Mouse (Mus musculus): Measurements from ENCODE around the gene Olfr1349. TPM values are rescaled to one million over a fixed set of nuclear protein-coding genes. Genes with fewer than 3 reads are reported as not detected.
"Not testable (repeated sequence)": the region's sequence is repeated elsewhere in the genome, so short reads cannot be mapped to it uniquely, and the experiment has no call there.

The Olfr1349 gene
- not detected in 2 replicates for polyA plus RNA-seq (2015; fragmentation: Nextera tagmentation; extraction: Ambion mirVana)

DNA sequence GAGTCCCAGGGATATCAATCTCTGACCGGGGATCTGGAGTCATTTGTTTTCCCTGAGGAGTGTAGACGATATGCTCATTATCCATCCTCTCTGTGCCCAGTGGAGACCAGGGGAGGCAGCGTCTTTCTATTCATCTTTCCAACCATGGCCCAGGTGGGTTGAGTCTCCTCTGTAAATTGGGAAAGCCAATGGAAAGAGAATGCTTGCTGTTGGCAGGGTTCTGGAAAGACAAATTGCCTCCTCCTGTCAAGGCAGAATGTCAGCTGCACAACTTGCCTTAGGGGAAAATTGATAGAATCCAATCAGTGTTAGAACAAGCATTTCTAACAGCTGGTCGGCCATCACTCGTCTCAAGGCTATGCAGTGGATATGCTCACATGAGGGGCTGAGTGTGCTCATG lies at the start of gene Olfr1349:
Gene Olfr1349 (minus strand): TSS at position 101 of the 400 bp plus-strand sequence.
- H3K27ac ChIP-seq (ENCODE audit: low read depth, low read length), result no peak within 1 kb of the TSS
- H3K27me3 ChIP-seq (replicated peaks; ENCODE audit: control insufficient read depth, insufficient read depth, low read length), result no peaks in the 10 kb centered on the region
- 78% methylated on average over 5 of the region's 5 CpGs for WGBS
- no peaks in the 10 kb centered on the region for H3K4me1 ChIP-seq (ENCODE audit: control insufficient read depth, insufficient read depth, low read depth, low read length)
- no peaks in the 10 kb centered on the region for H3K9me3 ChIP-seq (ENCODE audit: control insufficient read depth, low read length)
- H3K4me3 ChIP-seq (ENCODE audit: low read length), result no peak within 1 kb of the TSS
- H3K36me3 ChIP-seq (ENCODE audit: control insufficient read depth, insufficient read depth, low read length), result no peaks in the 10 kb centered on the region
- H3K4me2 ChIP-seq (ENCODE audit: low read length), result no peak within 1 kb of the TSS
- H3K9ac ChIP-seq (ENCODE audit: low read depth, low read length), result no peak within 1 kb of the TSS
- no peak for ATAC-seq

DNA sequence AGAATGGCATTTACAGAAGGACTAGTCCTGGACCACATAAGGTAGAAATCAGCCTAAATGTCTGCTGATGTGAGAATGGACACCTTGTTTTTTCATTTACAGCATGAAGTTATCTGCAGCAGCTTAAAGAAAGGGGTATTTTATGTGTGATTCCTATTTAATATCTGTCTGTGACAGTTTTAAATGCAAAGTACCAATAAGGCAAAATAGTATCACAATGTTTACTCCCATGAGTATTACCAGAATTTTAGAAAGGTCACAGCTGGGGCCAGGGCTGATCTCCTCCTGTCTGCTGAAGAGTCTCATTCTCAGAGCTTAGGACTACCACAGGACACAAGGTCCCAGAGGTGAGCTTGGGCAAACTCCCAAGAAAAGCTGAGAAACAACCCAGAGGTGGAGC lies 41.8 kb upstream of the Olfr1349 start, which contains the start of gene Olfr1350:
Gene Olfr1350 (plus strand): TSS at position 301 of the 400 bp plus-strand sequence.
- Histone ChIP-seq H3K9ac (ENCODE audit: low read depth, low read length) (no peak within 1 kb of the TSS), H3K4me3 (ENCODE audit: low read length) (no peak within 1 kb of the TSS), H3K4me2 (ENCODE audit: low read length) (no peak within 1 kb of the TSS), H3K27ac (ENCODE audit: low read depth, low read length) (no peak within 1 kb of the TSS), H3K9me3 (ENCODE audit: control insufficient read depth, low read length) (peaks cover 3% of the 10 kb centered on the region; the same call in 1 of the 2 replicates), H3K27me3 (replicated peaks; ENCODE audit: control insufficient read depth, insufficient read depth, low read length) (no peaks in the 10 kb centered on the region), H3K36me3 (ENCODE audit: control insufficient read depth, insufficient read depth, low read length) (no peaks in the 10 kb centered on the region), H3K4me1 (ENCODE audit: control insufficient read depth, insufficient read depth, low read depth, low read length) (no peaks in the 10 kb centered on the region)
- no peak for ATAC-seq

DNA sequence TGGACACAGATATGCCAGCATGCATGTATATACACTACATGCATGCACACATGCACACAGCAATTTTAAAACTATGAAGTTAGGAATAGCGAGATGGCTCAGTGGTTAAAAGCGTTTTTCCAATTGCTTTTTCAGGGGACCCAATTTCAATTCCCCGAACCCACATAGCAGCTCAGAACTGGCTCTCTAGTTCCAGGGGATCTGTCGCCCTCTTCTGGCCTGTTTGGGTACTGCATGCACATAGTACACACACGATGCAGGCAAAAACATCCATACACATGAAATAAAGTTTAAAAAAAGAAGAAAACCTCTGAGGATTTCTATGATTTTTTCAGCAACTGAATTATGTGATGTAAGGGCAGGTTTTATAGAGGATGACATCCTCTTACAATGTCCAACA lies 3.4 kb upstream of the Olfr1349 start:
- no peaks in the 10 kb centered on the region for H3K36me3 ChIP-seq (ENCODE audit: control insufficient read depth, insufficient read depth, low read length)
- H3K27ac ChIP-seq (ENCODE audit: low read depth, low read length), result no peak overlapping the region
- H3K4me3 ChIP-seq (ENCODE audit: low read length), result no peak overlapping the region
- no peaks in the 10 kb centered on the region for H3K9me3 ChIP-seq (ENCODE audit: control insufficient read depth, low read length)
- 65% methylated on average over 5 of the region's 5 CpGs for WGBS
- no peak overlapping the region for H3K9ac ChIP-seq (ENCODE audit: low read depth, low read length)
- no peak for ATAC-seq
- no peaks in the 10 kb centered on the region for H3K4me1 ChIP-seq (ENCODE audit: control insufficient read depth, insufficient read depth, low read depth, low read length)
- no peaks in the 10 kb centered on the region for H3K27me3 ChIP-seq (replicated peaks; ENCODE audit: control insufficient read depth, insufficient read depth, low read length)
- no peak overlapping the region for H3K4me2 ChIP-seq (ENCODE audit: low read length)

DNA sequence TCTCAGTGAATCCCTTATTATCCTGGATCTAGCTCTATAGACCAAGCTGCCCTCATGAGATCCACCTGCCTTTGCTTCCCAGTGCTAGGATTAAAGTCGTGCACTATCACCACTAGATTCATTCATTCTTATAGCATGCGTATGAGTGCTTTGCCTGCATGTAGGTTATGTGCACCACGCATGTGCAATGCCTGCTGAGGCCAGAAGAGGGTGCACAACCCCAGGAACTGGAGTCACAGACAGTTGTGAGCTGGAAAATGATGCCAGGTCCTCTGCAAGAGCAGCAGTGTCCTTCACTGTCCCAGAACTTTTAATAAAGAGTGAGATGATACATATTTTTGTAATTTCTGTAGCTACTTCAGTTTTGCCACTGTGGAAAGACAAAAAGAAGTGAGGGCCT lies 2.3 kb upstream of the Olfr1349 start:
- 63% methylated on average over 3 of the region's 3 CpGs for WGBS
- H3K4me2 ChIP-seq (ENCODE audit: low read length), result no peak overlapping the region
- H3K4me3 ChIP-seq (ENCODE audit: low read length), result no peak overlapping the region
- H3K27ac ChIP-seq (ENCODE audit: low read depth, low read length), result no peak overlapping the region
- no peaks in the 10 kb centered on the region for H3K9me3 ChIP-seq (ENCODE audit: control insufficient read depth, low read length)
- no peak overlapping the region for H3K9ac ChIP-seq (ENCODE audit: low read depth, low read length)
- no peaks in the 10 kb centered on the region for H3K27me3 ChIP-seq (replicated peaks; ENCODE audit: control insufficient read depth, insufficient read depth, low read length)
- H3K4me1 ChIP-seq (ENCODE audit: control insufficient read depth, insufficient read depth, low read depth, low read length), result no peaks in the 10 kb centered on the region
- no peaks in the 10 kb centered on the region for H3K36me3 ChIP-seq (ENCODE audit: control insufficient read depth, insufficient read depth, low read length)
- no peak for ATAC-seq

DNA sequence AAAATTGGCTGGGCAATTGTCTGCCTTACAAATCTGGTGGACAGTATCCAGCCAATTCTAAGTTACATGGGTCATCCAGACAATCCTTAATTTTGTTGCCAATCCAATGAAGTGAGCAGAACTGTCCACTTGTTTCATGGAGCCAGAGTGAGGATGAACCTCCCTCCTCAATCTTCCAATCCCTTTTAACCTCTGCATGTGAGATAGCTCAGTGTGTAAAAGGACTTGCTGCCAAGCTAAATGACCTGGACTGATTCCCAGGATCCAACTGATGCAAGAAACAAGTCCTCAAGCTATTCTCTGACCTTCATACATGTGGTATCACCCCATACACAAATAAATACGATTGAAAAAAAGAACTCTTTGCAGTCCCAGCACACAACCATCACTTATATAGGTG lies 1.1 kb downstream of the Olfr1349 start:
- Histone ChIP-seq H3K4me2 (ENCODE audit: low read length) (no peak overlapping the region), H3K4me3 (ENCODE audit: low read length) (no peak overlapping the region), H3K27me3 (replicated peaks; ENCODE audit: control insufficient read depth, insufficient read depth, low read length) (no peaks in the 10 kb centered on the region), H3K9me3 (ENCODE audit: control insufficient read depth, low read length) (no peaks in the 10 kb centered on the region), H3K36me3 (ENCODE audit: control insufficient read depth, insufficient read depth, low read length) (no peaks in the 10 kb centered on the region), H3K9ac (ENCODE audit: low read depth, low read length) (no peak overlapping the region), H3K27ac (ENCODE audit: low read depth, low read length) (no peak overlapping the region), H3K4me1 (ENCODE audit: control insufficient read depth, insufficient read depth, low read depth, low read length) (no peaks in the 10 kb centered on the region)
- ATAC-seq, result no peak
- WGBS, result 36% methylated on average over 1 of the region's 1 CpGs

DNA sequence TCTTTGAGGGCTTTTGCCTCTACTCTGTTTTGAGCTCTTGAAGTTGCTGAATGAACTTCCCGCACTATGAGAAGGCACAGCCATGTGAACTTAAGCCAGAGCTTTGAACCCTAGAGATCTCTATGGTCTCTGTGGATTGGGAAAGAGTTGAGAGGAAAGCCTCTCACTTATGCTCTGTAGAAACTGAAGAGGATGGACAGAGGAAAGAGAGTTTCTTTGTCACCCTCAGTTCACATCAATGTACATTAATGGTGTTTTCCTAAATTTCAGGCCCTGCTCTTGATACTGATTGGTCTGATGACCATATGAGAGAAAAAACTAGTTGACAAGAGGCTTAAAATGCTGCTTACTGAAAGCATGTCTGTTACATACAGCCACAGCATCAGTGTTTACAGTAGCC lies 14.1 kb downstream of the Olfr1349 start, which contains the start of gene Olfr1348:
Gene Olfr1348 (minus strand): TSS at position 101 of the 400 bp plus-strand sequence.
- no peak for ATAC-seq
- H3K27ac ChIP-seq (ENCODE audit: low read depth, low read length), result no peak within 1 kb of the TSS
- H3K9me3 ChIP-seq (ENCODE audit: control insufficient read depth, low read length), result no peaks in the 10 kb centered on the region
- H3K9ac ChIP-seq (ENCODE audit: low read depth, low read length), result no peak within 1 kb of the TSS
- H3K4me1 ChIP-seq (ENCODE audit: control insufficient read depth, insufficient read depth, low read depth, low read length), result no peaks in the 10 kb centered on the region
- H3K36me3 ChIP-seq (ENCODE audit: control insufficient read depth, insufficient read depth, low read length), result no peaks in the 10 kb centered on the region
- 88% methylated on average over 1 of the region's 1 CpGs for WGBS
- H3K27me3 ChIP-seq (replicated peaks; ENCODE audit: control insufficient read depth, insufficient read depth, low read length), result no peaks in the 10 kb centered on the region
- H3K4me3 ChIP-seq (ENCODE audit: low read length), result no peak within 1 kb of the TSS
- no peak within 1 kb of the TSS for H3K4me2 ChIP-seq (ENCODE audit: low read length)

DNA sequence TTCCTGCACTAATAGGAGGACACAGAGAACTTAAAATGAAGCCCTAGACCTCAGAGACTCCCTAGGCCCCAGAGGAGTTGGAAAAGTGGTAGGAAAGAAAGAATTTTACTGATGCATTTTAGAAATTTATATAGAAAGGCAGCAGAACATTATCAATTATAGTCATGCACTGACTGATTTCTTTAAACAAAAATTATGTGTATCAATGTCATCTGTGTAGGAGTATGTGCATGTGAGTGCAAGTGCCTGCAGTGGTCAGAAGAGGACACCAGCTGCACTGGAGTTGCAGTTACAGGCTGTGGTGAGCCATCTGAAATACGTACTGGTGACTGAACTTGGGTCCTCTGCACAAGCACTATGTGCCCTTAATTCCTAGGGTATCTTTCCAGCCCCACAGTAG lies 23.1 kb downstream of the Olfr1349 start, which contains the start of gene Olfr1347:
Gene Olfr1347 (minus strand): TSS at position 101 of the 400 bp plus-strand sequence.
- ATAC-seq, result no peak

DNA sequence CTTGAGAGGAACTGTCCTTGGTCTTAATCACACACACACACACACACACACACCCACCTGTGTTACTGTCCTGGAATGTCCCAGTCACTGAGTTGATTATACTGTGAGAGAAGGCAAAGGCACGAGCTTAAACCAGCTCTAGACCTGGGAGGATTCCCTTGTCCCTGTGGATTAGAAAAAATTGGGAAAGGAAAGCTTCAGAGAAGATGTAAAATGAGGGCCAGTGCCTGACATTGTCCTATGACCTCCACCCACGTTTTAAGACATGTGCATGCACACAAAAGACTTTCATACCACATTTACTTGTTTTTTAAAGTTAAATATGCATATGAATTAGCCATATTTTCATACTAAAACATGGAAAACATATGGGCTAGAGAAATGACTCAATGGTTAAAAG lies 35.9 kb downstream of the Olfr1349 start, which contains the start of gene Olfr5:
Gene Olfr5 (minus strand): TSS at position 101 of the 400 bp plus-strand sequence.
- no peaks in the 10 kb centered on the region for H3K27me3 ChIP-seq (replicated peaks; ENCODE audit: control insufficient read depth, insufficient read depth, low read length)
- H3K4me1 ChIP-seq (ENCODE audit: control insufficient read depth, insufficient read depth, low read depth, low read length), result no peaks in the 10 kb centered on the region
- no peak for ATAC-seq
- no peaks in the 10 kb centered on the region; the same call in 1 of the 2 replicates for H3K9me3 ChIP-seq (ENCODE audit: control insufficient read depth, low read length)
- no peak within 1 kb of the TSS for H3K27ac ChIP-seq (ENCODE audit: low read depth, low read length)
- no peak within 1 kb of the TSS for H3K4me2 ChIP-seq (ENCODE audit: low read length)
- H3K9ac ChIP-seq (ENCODE audit: low read depth, low read length), result no peak within 1 kb of the TSS
- no peak within 1 kb of the TSS for H3K4me3 ChIP-seq (ENCODE audit: low read length)
- no peaks in the 10 kb centered on the region for H3K36me3 ChIP-seq (ENCODE audit: control insufficient read depth, insufficient read depth, low read length)
- WGBS, result 31% methylated on average over 2 of the region's 2 CpGs

More for the DNA sequence above, 23.1 kb downstream of the Olfr1349 start, which contains the start of gene Olfr1347:
- Histone ChIP-seq H3K9ac (ENCODE audit: low read depth, low read length) (no peak within 1 kb of the TSS), H3K9me3 (ENCODE audit: control insufficient read depth, low read length) (peaks cover 3% of the 10 kb centered on the region; the same call in 1 of the 2 replicates), H3K4me1 (ENCODE audit: control insufficient read depth, insufficient read depth, low read depth, low read length) (no peaks in the 10 kb centered on the region), H3K36me3 (ENCODE audit: control insufficient read depth, insufficient read depth, low read length) (no peaks in the 10 kb centered on the region), H3K4me3 (ENCODE audit: low read length) (no peak within 1 kb of the TSS), H3K27me3 (replicated peaks; ENCODE audit: control insufficient read depth, insufficient read depth, low read length) (no peaks in the 10 kb centered on the region), H3K27ac (ENCODE audit: low read depth, low read length) (no peak within 1 kb of the TSS), H3K4me2 (ENCODE audit: low read length) (no peak within 1 kb of the TSS)
- WGBS, result 46% methylated on average over 1 of the region's 1 CpGs

DNA sequence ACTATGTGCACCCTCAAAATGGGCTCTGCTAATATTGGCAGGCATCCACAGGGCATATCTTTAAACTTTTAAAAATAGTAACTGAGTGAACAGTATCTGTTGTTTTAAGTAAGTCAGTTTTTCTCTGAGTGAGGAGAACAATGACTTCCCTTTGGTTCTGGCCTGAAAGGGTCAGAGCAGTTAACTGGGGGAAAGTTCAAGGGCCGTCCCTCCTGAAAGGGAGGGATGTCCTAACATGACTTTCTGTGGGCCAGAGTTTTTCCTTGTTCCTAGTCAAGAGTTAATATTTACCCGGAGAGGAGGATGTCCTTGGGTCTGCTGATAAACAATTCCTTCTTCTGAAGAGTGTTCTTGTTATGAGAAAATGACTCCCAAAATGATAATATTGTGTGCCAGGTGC lies 45.1 kb downstream of the Olfr1349 start:
- WGBS, result 79% methylated on average over 2 of the region's 2 CpGs
- not testable (repeated sequence) for H3K36me3 ChIP-seq (ENCODE audit: control insufficient read depth, insufficient read depth, low read length); H3K4me1 ChIP-seq (ENCODE audit: control insufficient read depth, insufficient read depth, low read depth, low read length); H3K27ac ChIP-seq (ENCODE audit: low read depth, low read length); H3K4me3 ChIP-seq (ENCODE audit: low read length); H3K9ac ChIP-seq (ENCODE audit: low read depth, low read length); H3K9me3 ChIP-seq (ENCODE audit: control insufficient read depth, low read length); ATAC-seq; H3K4me2 ChIP-seq (ENCODE audit: low read length); H3K27me3 ChIP-seq (replicated peaks; ENCODE audit: control insufficient read depth, insufficient read depth, low read length)

DNA sequence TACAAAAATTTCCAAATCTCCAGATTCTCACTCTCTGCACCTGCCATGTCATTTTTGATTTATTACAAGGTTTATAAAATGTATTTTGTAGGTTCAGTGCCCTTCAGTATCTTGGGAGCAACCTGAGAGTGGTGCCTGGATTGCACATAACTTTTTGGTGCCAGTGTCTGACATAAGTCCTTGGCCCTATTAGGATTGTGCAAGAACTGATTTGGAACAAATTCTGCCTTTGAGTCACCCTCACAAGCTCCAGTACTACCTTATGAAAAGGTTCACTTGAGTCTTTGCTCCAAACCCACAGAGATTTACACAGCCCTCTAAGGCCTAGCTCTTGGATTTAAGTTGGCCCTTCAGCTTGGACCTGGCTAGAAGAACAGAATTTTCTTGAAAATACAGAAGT lies 55.8 kb downstream of the Olfr1349 start, which contains the start of gene Olfr1346:
Gene Olfr1346 (plus strand): TSS at position 151 of the 400 bp plus-strand sequence.
- H3K36me3 ChIP-seq (ENCODE audit: control insufficient read depth, insufficient read depth, low read length), result no peaks in the 10 kb centered on the region
- ATAC-seq, result no peak
- no peaks in the 10 kb centered on the region for H3K4me1 ChIP-seq (ENCODE audit: control insufficient read depth, insufficient read depth, low read depth, low read length)
- no peak within 1 kb of the TSS for H3K4me3 ChIP-seq (ENCODE audit: low read length)
- H3K27me3 ChIP-seq (replicated peaks; ENCODE audit: control insufficient read depth, insufficient read depth, low read length), result no peaks in the 10 kb centered on the region
- H3K9me3 ChIP-seq (ENCODE audit: control insufficient read depth, low read length), result no peaks in the 10 kb centered on the region
- no peak within 1 kb of the TSS for H3K27ac ChIP-seq (ENCODE audit: low read depth, low read length)
- no peak within 1 kb of the TSS for H3K4me2 ChIP-seq (ENCODE audit: low read length)
- H3K9ac ChIP-seq (ENCODE audit: low read depth, low read length), result no peak within 1 kb of the TSS
